Mouse (Mus musculus) myocyte (in vitro differentiated cells): ENCODE results near the gene Denr. TPM values are rescaled to one million over a fixed set of nuclear protein-coding genes. Genes with fewer than 3 reads are reported as not detected.
A peak's percentile ranks its signal among the peaks of the same experiment; 100 is the strongest.

ENCODE experiments used
- H3K27me3 ChIP-seq: one replicate; pipeline ENCODE4 v1.6.1; 2011; ENCODE audit not compliant: control insufficient read depth, insufficient read depth, insufficient read length
- H3K36me3 ChIP-seq: one replicate; pipeline ENCODE4 v1.6.1; 2011; ENCODE audit not compliant: control insufficient read depth, insufficient read depth
- H3K4me2 ChIP-seq: one replicate; pipeline ENCODE4 v1.6.1; 2011; ENCODE audit warnings: low read depth, control low read depth
- H3K4me3 ChIP-seq: one replicate; pipeline ENCODE4 v1.5.1; 2011; ENCODE audit warnings: mild to moderate bottlenecking, control low read depth, moderate library complexity
- H3K79me2 ChIP-seq: one replicate; pipeline ENCODE4 v1.6.1; 2011; ENCODE audit not compliant: control insufficient read depth, insufficient read depth
- H3ac ChIP-seq: one replicate; pipeline ENCODE4 v1.6.1; 2011; ENCODE audit not compliant: control insufficient read depth, insufficient read length
- CEBPB ChIP-seq: IDR thresholded peaks from 2 replicates; pipeline ENCODE4 v1.6.1; 2011; ENCODE audit warnings: mild to moderate bottlenecking, moderate library complexity; ENCODE audit not compliant: poor library complexity, insufficient read depth, severe bottlenecking
- E2F4 ChIP-seq: IDR thresholded peaks from one replicate; pipeline ENCODE4 v1.6.1; 2011; ENCODE audit warnings: mild to moderate bottlenecking, control low read depth, moderate library complexity; ENCODE audit not compliant: insufficient read depth
- MAX ChIP-seq: IDR thresholded peaks from one replicate; pipeline ENCODE4 v1.6.1; 2011; ENCODE audit warnings: low read depth, mild to moderate bottlenecking, control low read depth
- MYOD1 ChIP-seq, 3 experiments: IDR thresholded peaks; one replicate each; pipeline ENCODE4 v1.6.1; 2011; ENCODE audit warnings: control low read depth in 2 of 3, low read depth in 2 of 3, mild to moderate bottlenecking in 2 of 3, moderate library complexity in 1 of 3; ENCODE audit not compliant: insufficient read length in 2 of 3, control insufficient read depth in 1 of 3
- MYOG ChIP-seq, 3 experiments: IDR thresholded peaks; one replicate each; pipeline ENCODE4 v1.6.1; 2011; ENCODE audit warnings: control low read depth in 2 of 3, low read depth in 2 of 3, mild to moderate bottlenecking in 2 of 3; ENCODE audit not compliant: insufficient read length in 2 of 3, control insufficient read depth in 1 of 3, insufficient read depth in 1 of 3
- POLR2A ChIP-seq: IDR thresholded peaks from one replicate; pipeline ENCODE4 v1.6.1; 2011; ENCODE audit warnings: low read depth, mild to moderate bottlenecking, control low read depth, moderate library complexity; ENCODE audit not compliant: insufficient read length
- POLR2AphosphoS2 ChIP-seq: IDR thresholded peaks from one replicate; pipeline ENCODE4 v1.6.1; 2011; ENCODE audit warnings: low read depth, control low read depth; ENCODE audit not compliant: insufficient read length
- REST ChIP-seq: IDR thresholded peaks from one replicate; pipeline ENCODE4 v1.6.1; 2011; ENCODE audit warnings: mild to moderate bottlenecking, control low read depth, moderate library complexity; ENCODE audit not compliant: insufficient read depth, insufficient read length
- SRF ChIP-seq: IDR thresholded peaks from one replicate; pipeline ENCODE4 v1.6.1; 2011; ENCODE audit warnings: low read depth; ENCODE audit not compliant: control insufficient read depth, insufficient read length
- TCF12 ChIP-seq: IDR thresholded peaks from one replicate; pipeline ENCODE4 v1.6.1; 2011; ENCODE audit warnings: mild to moderate bottlenecking, control low read depth; ENCODE audit not compliant: poor library complexity, insufficient read depth, severe bottlenecking
- TCF3 ChIP-seq: IDR thresholded peaks from one replicate; pipeline ENCODE4 v1.6.1; 2011; ENCODE audit warnings: low read depth, control low read depth; ENCODE audit not compliant: insufficient read length
- USF1 ChIP-seq: IDR thresholded peaks from one replicate; pipeline ENCODE4 v1.6.1; 2011; ENCODE audit warnings: low read depth, mild to moderate bottlenecking, control low read depth, moderate library complexity
- polyA plus RNA-seq: library from polyadenylated mRNA; unstranded; fragments of >200 nt; fragmentation: generic; extraction: Trizol; gene quantifications from one replicate; pipeline ENCODE4 v1.2.1, GENCODE M21; 2012; ENCODE audit warnings: missing spikeins

The Denr gene
- polyA plus RNA-seq, 1 experiment, result 38.0 TPM

- Histone ChIP-seq H3K4me2 (no peak overlapping the region), H3K27me3 (no peaks in the 10 kb centered on the region), H3ac (no peak overlapping the region), H3K36me3 (no peaks in the 10 kb centered on the region), H3K79me2 (no peaks in the 10 kb centered on the region), H3K4me3 (no peak overlapping the region)
- no peak for TF ChIP-seq TCF12
- TF ChIP-seq POLR2AphosphoS2, result no peak
- no peak for TF ChIP-seq MAX
- TF ChIP-seq E2F4, result no peak
- TF ChIP-seq MYOG (IDR thresholded peaks at IDR 0.05; ENCODE audit: control insufficient read depth in 1 of 3, insufficient read depth in 1 of 3, insufficient read length in 2 of 3, low read depth in 2 of 3), result no peak
- TF ChIP-seq SRF, result no peak
- TF ChIP-seq USF1, result no peak
- no peak for TF ChIP-seq TCF3
- no peak for TF ChIP-seq REST
- no peak for TF ChIP-seq POLR2A
- no peak for TF ChIP-seq MYOD1 (IDR thresholded peaks at IDR 0.05; ENCODE audit: control insufficient read depth in 1 of 3, insufficient read length in 2 of 3, low read depth in 2 of 3)
- no peak for TF ChIP-seq CEBPB
Observed at GRCm38 (mm10) chr5:123933957-123934591, 27.1 kb downstream of the Denr start.

- H3K27me3 ChIP-seq, result no peaks in the 10 kb centered on the region
- TF ChIP-seq TCF12 (no peak), TCF3 (no peak), MAX (no peak), CEBPB (no peak), REST (no peak), MYOG (IDR thresholded peaks at IDR 0.05; ENCODE audit: control insufficient read depth in 1 of 3, insufficient read depth in 1 of 3, insufficient read length in 2 of 3, low read depth in 2 of 3) (no peak), USF1 (no peak)
- no peak overlapping the region for H3K4me3 ChIP-seq
- no peak overlapping the region for H3ac ChIP-seq
- H3K79me2 ChIP-seq, result no peaks in the 10 kb centered on the region
- H3K36me3 ChIP-seq, result no peaks in the 10 kb centered on the region
- H3K4me2 ChIP-seq, result no peak overlapping the region
Observed at GRCm38 (mm10) chr5:123935931-123936330, 29.0 kb downstream of the Denr start.

DNA sequence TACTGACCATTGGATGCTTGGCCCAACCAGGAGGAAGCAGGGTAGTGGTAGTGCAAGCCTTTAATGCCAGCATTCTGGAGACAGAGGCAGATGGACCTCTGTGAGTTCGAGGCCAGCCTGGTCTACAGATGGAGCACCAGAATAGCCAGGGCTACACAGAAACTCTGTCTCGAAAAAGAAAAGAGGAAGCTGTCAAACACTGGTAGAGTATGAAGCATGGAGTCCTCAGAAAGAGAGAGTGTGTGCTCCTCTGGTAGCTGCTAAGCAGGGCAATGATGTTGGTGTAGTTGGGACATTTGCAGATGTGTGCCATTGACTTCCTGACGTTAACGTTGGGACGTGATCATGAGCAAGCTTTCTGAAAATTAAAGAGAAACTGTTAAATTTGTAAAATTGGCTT lies 31.5 kb downstream of the Denr start:
- Histone ChIP-seq H3K36me3 (no peaks in the 10 kb centered on the region), H3K4me2 (no peak overlapping the region), H3ac (no peak overlapping the region), H3K4me3 (no peak overlapping the region), H3K27me3 (no peaks in the 10 kb centered on the region), H3K79me2 (no peaks in the 10 kb centered on the region)
- TF ChIP-seq MYOG (IDR thresholded peaks at IDR 0.05; ENCODE audit: control insufficient read depth in 1 of 3, insufficient read depth in 1 of 3, insufficient read length in 2 of 3, low read depth in 2 of 3) (no peak), SRF (no peak), TCF3 (no peak), MYOD1 (IDR thresholded peaks at IDR 0.05; ENCODE audit: control insufficient read depth in 1 of 3, insufficient read length in 2 of 3, low read depth in 2 of 3) (no peak), E2F4 (no peak), POLR2A (no peak), POLR2AphosphoS2 (no peak), TCF12 (no peak), REST (no peak), USF1 (no peak), CEBPB (no peak), MAX (no peak)

GRCm38 (mm10) chr5:123946546-123946945 lies 39.6 kb downstream of the Denr start:
- Histone ChIP-seq H3ac (no peak overlapping the region), H3K4me3 (no peak overlapping the region), H3K27me3 (no peaks in the 10 kb centered on the region), H3K36me3 (no peaks in the 10 kb centered on the region), H3K79me2 (no peaks in the 10 kb centered on the region), H3K4me2 (no peak overlapping the region)
- TF ChIP-seq E2F4 (no peak), MYOD1 (IDR thresholded peaks at IDR 0.05; ENCODE audit: control insufficient read depth in 1 of 3, insufficient read length in 2 of 3, low read depth in 2 of 3) (peak in 2 of 3 experiments; percentile 48 to 52)

DNA sequence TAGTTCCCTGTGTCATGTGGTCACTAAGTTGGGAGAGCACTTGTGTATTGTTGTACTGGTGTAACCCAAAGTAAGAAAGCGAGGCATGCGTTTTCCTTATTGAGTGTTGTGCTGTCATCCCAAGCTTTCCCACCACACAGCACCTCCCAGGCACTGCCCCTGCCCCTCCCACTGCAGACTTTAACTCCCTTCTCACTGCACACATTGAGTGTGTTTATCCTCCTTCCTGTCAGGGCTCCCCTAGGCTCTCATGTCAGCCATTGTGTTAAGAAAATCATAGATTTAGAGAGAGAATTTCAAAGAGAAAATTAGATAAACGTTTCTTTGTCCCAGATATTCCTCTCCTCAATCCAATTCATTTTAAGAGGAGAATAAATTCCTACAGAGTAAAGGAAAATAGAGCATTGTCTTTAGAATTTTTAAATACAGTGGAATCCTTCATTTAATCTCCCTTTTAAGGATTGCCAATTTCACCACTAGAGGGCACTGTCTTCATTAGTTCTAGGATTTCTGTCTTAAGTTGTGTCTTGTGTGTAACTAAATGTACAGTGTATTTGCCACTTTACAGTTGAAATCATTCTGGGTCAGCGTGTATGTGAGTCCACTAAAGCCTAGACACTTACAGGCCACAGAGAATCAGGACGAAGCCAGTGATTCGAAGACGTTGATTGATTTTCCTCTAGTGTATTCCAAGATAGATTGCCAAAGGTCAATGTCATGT lies 40.2 kb downstream of the Denr start:
- TF ChIP-seq USF1 (no peak), MAX (no peak), SRF (no peak)
- no peak overlapping the region for H3ac ChIP-seq
- no peaks in the 10 kb centered on the region for H3K36me3 ChIP-seq
- no peak overlapping the region for H3K4me3 ChIP-seq
- no peak overlapping the region for H3K4me2 ChIP-seq
- no peaks in the 10 kb centered on the region for H3K79me2 ChIP-seq
- H3K27me3 ChIP-seq, result no peaks in the 10 kb centered on the region
